Mouse (Mus musculus) olfactory bulb, adult 2 months (tissue): ENCODE results near the gene Plpp1.

Experiments
- CTCF ChIP-seq: fragments of 200-500 bp; IDR thresholded peaks from 2 replicates; pipeline ENCODE4 v1.5.1; 2012; ENCODE audit warnings: low read depth, mild to moderate bottlenecking, low read length, moderate library complexity; ENCODE audit not compliant: insufficient read depth
- POLR2A ChIP-seq: fragments of 200-500 bp; IDR thresholded peaks from 2 replicates; pipeline ENCODE4 v1.6.1; 2012; ENCODE audit warnings: mild to moderate bottlenecking, low read depth, low read length, moderate library complexity; ENCODE audit not compliant: insufficient read depth

GRCm38 (mm10) chr13:112833253-112833894 is 32.8 kb downstream of the Plpp1 start:
- TF ChIP-seq POLR2A (no peak), CTCF (no peak)
